Mouse (Mus musculus) hindbrain, embryonic 16.5 days (tissue): ENCODE results near the gene Olfr1079. TPM values are rescaled to one million over a fixed set of nuclear protein-coding genes. Genes with fewer than 3 reads are reported as not detected.
"Not testable (repeated sequence)": the region's sequence is repeated elsewhere in the genome, so short reads cannot be mapped to it uniquely, and the experiment has no call there.

Source experiments
- ATAC-seq: fragments of 200-750 bp; cut with Nextera tagmentation; 2 replicates; pipeline ENCODE4 v1.8.0; 2017; ENCODE audit warnings: moderate TSS enrichment, moderate library complexity
- H3K27ac ChIP-seq: fragments of 300-500 bp; sonication (generic); 2 replicates; pipeline ENCODE4 v1.5.1; 2014; ENCODE audit warnings: low read depth, mild to moderate bottlenecking, control low read depth, low read length, moderate library complexity
- H3K27me3 ChIP-seq: fragments of 300-500 bp; sonication (generic); replicated peaks from 2 replicates; pipeline ENCODE4 v1.6.1; 2014; ENCODE audit warnings: low read length; ENCODE audit not compliant: control insufficient read depth, insufficient read depth
- H3K36me3 ChIP-seq: fragments of 300-500 bp; sonication (generic); 2 replicates; pipeline ENCODE4 v1.6.1; 2014; ENCODE audit warnings: mild to moderate bottlenecking, low read length, moderate library complexity, mixed read lengths; ENCODE audit not compliant: control insufficient read depth, insufficient read depth
- H3K4me1 ChIP-seq: fragments of 300-500 bp; sonication (generic); 2 replicates; pipeline ENCODE4 v1.6.1; 2014; ENCODE audit warnings: low read depth, low read length; ENCODE audit not compliant: control insufficient read depth, insufficient read depth
- H3K4me2 ChIP-seq: fragments of 300-500 bp; sonication (generic); 2 replicates; pipeline ENCODE4 v1.6.1; 2014; ENCODE audit warnings: mild to moderate bottlenecking, low read length, control low read depth, moderate library complexity
- H3K4me3 ChIP-seq: fragments of 300-500 bp; sonication (generic); 2 replicates; pipeline ENCODE4 v1.5.1; 2014; ENCODE audit warnings: mild to moderate bottlenecking, low read length, control low read depth, moderate library complexity
- H3K9ac ChIP-seq: fragments of 300-500 bp; sonication (generic); 2 replicates; pipeline ENCODE4 v1.6.1; 2014; ENCODE audit warnings: low read depth, mild to moderate bottlenecking, control low read depth, low read length, moderate library complexity
- H3K9me3 ChIP-seq: fragments of 300-500 bp; sonication (generic); 2 replicates; pipeline ENCODE4 v1.6.1; 2014; ENCODE audit warnings: mild to moderate bottlenecking, low read length, moderate library complexity; ENCODE audit not compliant: control insufficient read depth
- WGBS: fragments of 180-500 bp; shearing (Covaris S2); extraction: QIAGEN DNeasy Blood & Tissue Kit; methylation state at CpG from one replicate; pipeline ENCODE4 v1.1.7; 2014; 5-methylcytosine and 5-hydroxymethylcytosine counted together
- polyA plus RNA-seq: library from polyadenylated mRNA; unstranded; fragments of >200 nt; fragmentation: Nextera tagmentation; extraction: Ambion mirVana; gene quantifications from 2 replicates; pipeline ENCODE4 v1.2.1, GENCODE M21; 2015

Gene Olfr1079
- polyA plus RNA-seq = not detected in 2 replicates

DNA sequence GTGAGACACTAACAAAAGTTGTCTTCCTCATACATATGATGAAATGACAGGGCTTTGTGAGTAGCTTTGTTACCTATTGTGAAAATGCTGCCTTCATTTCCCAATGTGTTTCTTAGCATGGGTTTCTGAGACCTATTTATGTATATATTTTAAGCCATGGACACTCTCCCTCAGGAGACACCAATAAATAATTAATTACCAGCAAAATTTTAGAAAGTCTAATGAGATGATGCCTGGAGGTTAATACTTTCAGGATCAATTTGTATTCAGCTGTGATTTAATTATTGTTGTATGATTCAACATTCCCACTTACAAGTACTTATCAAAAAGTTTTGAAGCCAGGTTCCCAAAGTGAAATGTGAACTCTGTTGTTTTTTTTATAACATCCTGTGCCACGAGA is at the start of gene Olfr1079:
Olfr1079 (minus strand) TSS at position 101 of the 400 bp plus-strand sequence.
- 74% methylated on average over 1 of the region's 1 CpGs for WGBS
- no peak within 1 kb of the TSS for H3K4me2 ChIP-seq
- no peak within 1 kb of the TSS for H3K27ac ChIP-seq
- H3K9me3 ChIP-seq = no peaks in the 10 kb centered on the region
- H3K4me3 ChIP-seq = no peak within 1 kb of the TSS
- ATAC-seq = no peak
- no peak within 1 kb of the TSS for H3K9ac ChIP-seq
- H3K27me3 ChIP-seq = no peaks in the 10 kb centered on the region
- no peaks in the 10 kb centered on the region for H3K4me1 ChIP-seq
- no peaks in the 10 kb centered on the region for H3K36me3 ChIP-seq

DNA sequence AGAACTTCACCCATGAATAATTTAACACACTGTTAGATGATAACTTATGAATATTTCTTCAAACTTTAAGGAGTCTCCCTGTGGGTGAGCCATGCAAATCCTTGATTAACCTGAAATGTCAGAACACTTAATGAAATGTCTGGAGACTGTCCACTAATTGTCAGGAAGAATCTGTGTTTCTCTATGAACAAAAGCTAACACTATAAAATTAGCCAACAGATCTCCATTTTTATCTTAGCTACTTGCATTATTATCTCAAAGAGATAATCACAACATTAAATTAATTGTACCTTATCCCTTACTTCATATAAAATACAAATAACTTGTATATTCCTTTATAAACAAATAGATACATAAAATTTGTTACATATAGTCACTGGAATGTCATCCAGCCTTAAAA is 15.9 kb upstream of the Olfr1079 start, which contains the start of gene Olfr1080:
Olfr1080 (minus strand) TSS at position 101 of the 400 bp plus-strand sequence.
- not testable (repeated sequence) for H3K27ac ChIP-seq, H3K4me3 ChIP-seq, ATAC-seq, H3K27me3 ChIP-seq, H3K4me1 ChIP-seq, H3K9me3 ChIP-seq, H3K36me3 ChIP-seq, H3K9ac ChIP-seq, H3K4me2 ChIP-seq

GRCm38 (mm10) chr2:86530991-86531390 is 11.3 kb downstream of the Olfr1079 start:
- no peaks in the 10 kb centered on the region for H3K9me3 ChIP-seq
- no peak overlapping the region for H3K4me3 ChIP-seq
- WGBS = 74% methylated on average over 1 of the region's 1 CpGs
- H3K36me3 ChIP-seq = no peaks in the 10 kb centered on the region
- no peak overlapping the region for H3K27ac ChIP-seq
- no peaks in the 10 kb centered on the region for H3K27me3 ChIP-seq
- H3K4me2 ChIP-seq = no peak overlapping the region
- no peak for ATAC-seq
- no peak overlapping the region for H3K9ac ChIP-seq
- H3K4me1 ChIP-seq = no peaks in the 10 kb centered on the region

- no peak within 1 kb of the TSS for H3K27ac ChIP-seq
- H3K27me3 ChIP-seq = no peaks in the 10 kb centered on the region
- peaks cover 2% of the 10 kb centered on the region; the same call in 1 of the 2 replicates for H3K9me3 ChIP-seq
- no peak within 1 kb of the TSS for H3K9ac ChIP-seq
- no peak within 1 kb of the TSS for H3K4me2 ChIP-seq
- ATAC-seq = no peak
- H3K36me3 ChIP-seq = no peaks in the 10 kb centered on the region
- no peaks in the 10 kb centered on the region for H3K4me1 ChIP-seq
- 89% methylated on average over 1 of the region's 1 CpGs for WGBS
- no peak within 1 kb of the TSS for H3K4me3 ChIP-seq
Measured at GRCm38 (mm10) chr2:86508161-86508560, 34.1 kb downstream of the Olfr1079 start, which contains the start of gene Olfr1076. Olfr1076 (plus strand) TSS chr2:86508461.

DNA sequence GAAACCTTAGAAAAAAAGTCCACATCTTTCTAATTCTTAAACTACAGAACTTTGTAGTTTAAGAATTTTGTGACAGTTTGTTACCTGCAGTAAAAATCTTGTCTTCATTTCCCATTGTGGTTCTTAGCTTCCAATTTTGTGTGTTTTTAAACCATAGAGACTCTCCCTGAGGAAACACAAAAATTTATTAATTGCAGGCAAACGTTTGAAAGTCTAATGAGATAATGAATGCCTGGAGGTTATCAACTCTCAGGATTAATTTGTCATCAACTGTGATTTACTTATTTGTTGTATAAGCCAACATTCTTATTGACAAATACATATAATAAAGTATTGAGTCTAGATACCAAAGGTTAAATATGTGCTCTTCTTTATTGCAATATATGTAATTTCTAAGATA is 55.0 kb downstream of the Olfr1079 start, which contains the start of gene Olfr228:
Olfr228 (minus strand) TSS at position 101 of the 400 bp plus-strand sequence.
- no peaks in the 10 kb centered on the region for H3K4me1 ChIP-seq
- 36% methylated on average over 1 of the region's 1 CpGs for WGBS
- no peak within 1 kb of the TSS for H3K4me3 ChIP-seq
- H3K4me2 ChIP-seq = no peak within 1 kb of the TSS
- no peaks in the 10 kb centered on the region for H3K9me3 ChIP-seq
- H3K36me3 ChIP-seq = no peaks in the 10 kb centered on the region
- H3K27me3 ChIP-seq = no peaks in the 10 kb centered on the region
- H3K9ac ChIP-seq = no peak within 1 kb of the TSS
- ATAC-seq = no peak
- H3K27ac ChIP-seq = no peak within 1 kb of the TSS

Other genes with a start within 250 kb of the Olfr1079 start
- gene Olfr1053, start 227.2 kb downstream of the Olfr1079 start, polyA plus RNA-seq = not detected in 2 replicates
- not detected in 2 replicates for gene Olfr1054, start 207.0 kb downstream of the Olfr1079 start, polyA plus RNA-seq
- gene Olfr1055, start 192.2 kb downstream of the Olfr1079 start, polyA plus RNA-seq = not detected in 2 replicates
- not detected in 2 replicates for gene Olfr1056, start 180.0 kb downstream of the Olfr1079 start, polyA plus RNA-seq
- gene Olfr1057, start 164.1 kb downstream of the Olfr1079 start, polyA plus RNA-seq = not detected in 2 replicates
- not detected in 2 replicates for gene Olfr1058, start 153.9 kb downstream of the Olfr1079 start, polyA plus RNA-seq
- not detected in 2 replicates for gene Olfr1061, start 128.4 kb downstream of the Olfr1079 start, polyA plus RNA-seq
- not detected in 2 replicates for gene Olfr1062, start 115.7 kb downstream of the Olfr1079 start, polyA plus RNA-seq
- not detected in 2 replicates for gene Olfr1065, start 91.9 kb downstream of the Olfr1079 start, polyA plus RNA-seq
- gene Olfr1066, start 86.2 kb downstream of the Olfr1079 start, polyA plus RNA-seq = not detected in 2 replicates
- gene Olfr228, start 55.1 kb downstream of the Olfr1079 start, polyA plus RNA-seq = not detected in 2 replicates
- not detected in 2 replicates for gene Olfr1076, start 34.0 kb downstream of the Olfr1079 start, polyA plus RNA-seq
- not detected in 2 replicates for gene Olfr1080, start 15.8 kb upstream of the Olfr1079 start, polyA plus RNA-seq
- not detected in 2 replicates for gene Olfr1082, start 56.5 kb upstream of the Olfr1079 start, polyA plus RNA-seq
- gene Olfr1084, start 97.2 kb upstream of the Olfr1079 start, polyA plus RNA-seq = not detected in 2 replicates
- not detected in 2 replicates for gene Olfr1085, start 119.5 kb upstream of the Olfr1079 start, polyA plus RNA-seq
- gene Olfr1086, start 137.6 kb upstream of the Olfr1079 start, polyA plus RNA-seq = not detected in 2 replicates
- not detected in 2 replicates for gene Olfr1087, start 155.9 kb upstream of the Olfr1079 start, polyA plus RNA-seq
- gene Olfr1089, start 191.2 kb upstream of the Olfr1079 start, polyA plus RNA-seq = not detected in 2 replicates
- not detected in 2 replicates for gene Olfr1090, start 216.5 kb upstream of the Olfr1079 start, polyA plus RNA-seq
- gene Olfr1093, start 240.0 kb upstream of the Olfr1079 start, polyA plus RNA-seq = not detected in 2 replicates